Mouse (Mus musculus) midbrain, embryonic 16.5 days (tissue): ENCODE results near the gene Lnpk. TPM values are rescaled to one million over a fixed set of nuclear protein-coding genes. Genes with fewer than 3 reads are reported as not detected.

Experiments
- polyA plus RNA-seq: library from polyadenylated mRNA; unstranded; fragments of >200 nt; fragmentation: Nextera tagmentation; extraction: Ambion mirVana; gene quantifications from 2 replicates; pipeline ENCODE4 v1.2.1, GENCODE M21; 2015

The Lnpk gene
- polyA plus RNA-seq, 1 experiment from 2014 or later: 52.0 TPM

Other genes starting within 250 kb of the Lnpk start
- gene Evx2, start 80.1 kb upstream of the Lnpk start, polyA plus RNA-seq: 0.21 and 0.42 TPM in 2 replicates
- gene Hoxd13, start 88.9 kb upstream of the Lnpk start, polyA plus RNA-seq: not detected in 2 replicates
- not detected in 2 replicates for gene Hoxd12, start 95.6 kb upstream of the Lnpk start, polyA plus RNA-seq
- not detected in 2 replicates for gene Hoxd11, start 100.1 kb upstream of the Lnpk start, polyA plus RNA-seq
- not detected in 2 replicates for gene Hoxd10, start 112.5 kb upstream of the Lnpk start, polyA plus RNA-seq
- gene Hoxd9, start 118.3 kb upstream of the Lnpk start, polyA plus RNA-seq: not detected in 2 replicates
- not detected in 2 replicates for gene Hoxd8, start 125.2 kb upstream of the Lnpk start, polyA plus RNA-seq
- 0.17 TPM in 1 of 2 replicates, not detected in the other for gene Hoxd3, start 132.5 kb upstream of the Lnpk start, polyA plus RNA-seq
- not detected in 2 replicates for gene Hoxd4, start 132.5 kb upstream of the Lnpk start, polyA plus RNA-seq
- gene Gm28230, start 147.3 kb upstream of the Lnpk start, polyA plus RNA-seq: not detected in 2 replicates
- gene Hoxd1, start 183.5 kb upstream of the Lnpk start, polyA plus RNA-seq: 0.11 TPM in 1 of 2 replicates, not detected in the other
- 155 and 158 TPM in 2 replicates for gene Mtx2, start 246.4 kb upstream of the Lnpk start, polyA plus RNA-seq